Mouse (Mus musculus) heart, postnatal 36 days (tissue): ENCODE measurements around the gene Trpc7. TPM values are rescaled to one million over a fixed set of nuclear protein-coding genes. Genes with fewer than 3 reads are reported as not detected.

ENCODE experiments used
- DNase-seq, 2 experiments: peaks; one replicate each; pipeline ENCODE4 v3.0.0; 2021 to 2022
- intact Hi-C: fragments of 180-260 bp; cut with DNase I; formaldehyde crosslinking; loops from one replicate; pipeline ENCODE4 v1.15.1; 2025
- total RNA-seq, 2 experiments: library from RNA; stranded (reverse); gene quantifications; 2 replicates each; pipeline ENCODE4 v1.2.3; 2021

Trpc7 gene
- total RNA-seq, 2 experiments from 2014 or later: not detected

DNA sequence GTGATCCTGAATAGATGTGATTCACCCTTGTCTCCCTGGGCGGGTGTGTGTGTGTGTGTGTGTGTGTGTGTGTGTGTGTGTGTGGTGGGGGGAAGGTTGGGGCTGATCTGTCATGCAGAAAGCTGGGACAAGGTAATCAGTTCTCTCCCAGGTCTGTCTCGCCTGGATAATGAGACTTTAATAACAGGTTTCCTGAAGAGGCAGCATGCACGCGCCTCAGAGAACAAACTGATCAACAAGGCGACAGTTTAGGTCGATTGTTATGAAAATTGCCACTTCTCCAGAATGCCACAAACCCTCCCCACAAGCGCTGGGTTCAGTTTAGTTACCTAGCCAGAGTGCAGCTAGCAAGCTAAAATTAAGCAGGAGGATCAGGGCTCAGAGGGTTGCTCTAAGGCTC is 101.4 kb downstream of the Trpc7 start:
- intact Hi-C loops: no loop called here
- no peak for DNase-seq

DNA sequence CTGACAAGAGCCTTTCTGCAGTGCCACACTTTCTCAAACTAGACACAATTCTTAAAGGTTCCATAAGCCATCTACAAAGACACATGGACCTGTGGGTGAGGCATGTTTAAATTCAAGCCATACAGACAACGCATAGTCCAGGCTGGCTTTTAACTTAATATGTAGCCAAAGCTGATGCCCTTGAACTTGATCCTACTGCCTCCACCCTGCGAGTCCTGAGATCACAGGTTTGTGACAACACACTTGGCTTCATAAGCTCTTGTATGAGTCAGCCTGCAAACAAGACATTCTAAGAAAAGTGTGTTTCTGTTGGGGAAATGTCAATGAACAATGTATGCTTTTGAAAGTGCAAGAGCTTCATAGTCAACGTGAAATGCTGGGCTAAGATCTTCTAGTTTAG is 102.9 kb downstream of the Trpc7 start:
- intact Hi-C loops: no loop called here
- no peak for DNase-seq

DNA sequence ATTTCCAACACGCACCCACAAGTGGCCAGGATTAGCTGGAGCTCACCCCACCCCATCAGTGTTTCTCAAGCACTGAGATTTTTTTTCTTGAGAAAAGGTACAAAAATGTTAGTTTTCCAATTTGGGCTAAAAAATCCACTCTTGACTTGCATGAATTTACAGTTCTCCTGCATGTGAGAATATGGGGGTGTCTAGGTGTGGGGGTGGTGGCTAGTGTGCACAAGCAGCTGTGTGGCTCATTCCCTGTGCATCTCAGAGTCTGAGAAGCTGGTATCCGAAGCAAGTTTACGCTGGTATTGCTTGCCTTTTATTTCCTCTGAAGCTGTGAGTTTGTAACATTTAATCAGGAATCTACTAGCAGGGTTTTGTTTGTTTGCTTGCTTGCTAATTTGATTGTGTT is 105.1 kb downstream of the Trpc7 start:
- intact Hi-C loops: no loop called here
- no peak for DNase-seq

DNA sequence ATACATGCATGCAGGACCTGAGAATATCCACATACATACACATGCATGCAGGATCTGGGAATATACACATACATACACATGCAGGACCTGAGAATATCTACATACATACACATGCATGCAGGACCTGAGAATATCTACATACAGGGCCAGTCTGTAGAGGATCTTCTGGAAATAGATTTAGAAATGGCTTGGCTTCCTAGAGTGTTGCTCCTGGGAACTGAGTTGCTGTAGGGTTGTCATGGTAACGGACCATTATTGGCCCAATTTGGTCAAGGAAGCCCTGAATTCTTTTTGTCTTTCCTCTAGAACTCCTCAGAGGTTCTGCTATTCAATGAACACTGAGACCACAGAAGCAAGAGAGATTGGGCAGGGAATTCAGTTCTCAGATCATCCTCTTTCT is 113.2 kb downstream of the Trpc7 start:
- intact Hi-C loops: no loop called here
- DNase-seq: no peak

- intact Hi-C loops: no loop called here
- no peak for DNase-seq
Observed at GRCm38 (mm10) chr13:56781697-56782096, 114.1 kb downstream of the Trpc7 start.

DNA sequence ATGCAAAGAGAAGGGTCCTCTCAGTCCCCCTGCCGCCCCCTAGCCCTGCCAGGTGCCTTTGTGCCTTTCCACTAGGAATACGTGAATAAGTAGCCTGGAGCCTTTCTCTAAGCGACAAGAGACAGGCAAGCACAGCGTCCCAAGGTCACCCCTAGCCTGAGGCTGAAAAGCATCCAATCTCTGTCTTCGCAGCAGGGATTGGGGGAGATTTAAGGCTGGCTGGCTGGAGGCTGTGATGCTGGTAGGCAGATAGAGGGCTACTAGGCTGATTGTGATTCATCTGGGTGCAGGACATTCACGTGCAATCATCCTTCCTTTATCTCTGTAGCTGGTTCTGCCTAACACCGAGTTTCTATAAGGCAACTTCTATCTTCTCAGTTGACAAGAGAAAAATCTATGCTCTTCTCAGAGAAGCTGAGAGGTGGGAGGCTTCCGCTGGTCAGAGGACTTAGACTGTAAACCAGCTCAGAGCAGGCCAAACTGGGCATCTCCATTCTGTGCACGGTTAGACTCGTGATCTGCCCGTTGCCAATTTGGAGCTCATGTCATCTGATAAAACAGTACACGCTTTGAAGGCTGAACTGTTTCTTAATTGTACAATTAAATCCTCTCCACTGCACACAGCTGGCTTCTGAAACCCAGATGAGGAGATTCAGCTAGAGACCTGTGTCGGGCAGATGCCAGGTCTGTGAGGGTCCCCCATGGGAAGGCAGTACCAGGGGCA is 114.9 kb downstream of the Trpc7 start:
- intact Hi-C loops: no loop called here
- DNase-seq: no peak

DNA sequence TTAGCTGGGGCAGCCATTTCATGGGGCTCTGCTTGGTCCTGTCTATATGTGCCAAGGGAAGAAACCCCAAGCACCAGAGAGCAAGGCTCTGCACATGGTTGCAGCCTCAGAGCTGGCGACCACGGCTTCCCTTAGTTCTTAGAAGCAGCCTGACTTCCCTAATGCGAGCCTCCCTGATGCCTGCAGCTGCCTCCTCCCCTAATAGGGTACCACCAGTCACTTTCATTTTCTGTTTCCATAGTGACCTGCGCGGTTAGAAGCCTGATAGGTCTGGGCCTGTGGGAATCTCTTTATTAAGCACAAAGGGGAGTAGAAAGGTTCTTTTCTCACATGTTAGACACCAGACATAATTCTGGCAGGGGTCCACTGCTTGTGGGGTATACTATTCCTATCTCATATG is 121.5 kb downstream of the Trpc7 start:
- DNase-seq: no peak
- intact Hi-C loops: no loop called here

GRCm38 (mm10) chr13:56773262-56773870 is 122.4 kb downstream of the Trpc7 start:
- intact Hi-C loops: no loop called here
- DNase-seq: no peak

DNA sequence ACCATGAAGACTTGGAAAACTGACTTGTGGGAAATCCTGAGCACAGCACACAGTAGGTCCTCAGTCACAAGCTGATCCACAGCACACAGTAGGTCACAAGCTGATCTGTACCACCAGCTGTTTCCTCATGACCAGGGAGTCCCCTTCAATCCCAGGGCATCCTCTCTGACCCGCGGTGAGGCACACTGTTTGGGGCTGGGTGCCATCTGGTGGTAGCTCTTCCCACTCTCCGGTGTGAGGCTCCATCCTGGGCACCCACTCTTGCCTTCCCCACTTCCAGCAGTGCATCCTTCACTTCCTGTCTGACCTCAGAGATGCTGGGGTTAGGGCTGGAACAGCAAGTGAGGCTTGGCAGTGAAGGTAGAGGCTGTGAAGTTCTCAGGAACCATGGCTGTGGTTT is 123.2 kb downstream of the Trpc7 start:
- no peak for DNase-seq
- intact Hi-C loops: no loop called here

- intact Hi-C loops: no loop called here
- DNase-seq: no peak
Observed at GRCm38 (mm10) chr13:56770786-56771185, 125.0 kb downstream of the Trpc7 start.

- DNase-seq: no peak
- intact Hi-C loops: no loop called here
Observed at GRCm38 (mm10) chr13:56770136-56770578, 125.6 kb downstream of the Trpc7 start.

GRCm38 (mm10) chr13:56769431-56769830 is 126.4 kb downstream of the Trpc7 start:
- intact Hi-C loops: no loop called here
- DNase-seq: no peak

DNA sequence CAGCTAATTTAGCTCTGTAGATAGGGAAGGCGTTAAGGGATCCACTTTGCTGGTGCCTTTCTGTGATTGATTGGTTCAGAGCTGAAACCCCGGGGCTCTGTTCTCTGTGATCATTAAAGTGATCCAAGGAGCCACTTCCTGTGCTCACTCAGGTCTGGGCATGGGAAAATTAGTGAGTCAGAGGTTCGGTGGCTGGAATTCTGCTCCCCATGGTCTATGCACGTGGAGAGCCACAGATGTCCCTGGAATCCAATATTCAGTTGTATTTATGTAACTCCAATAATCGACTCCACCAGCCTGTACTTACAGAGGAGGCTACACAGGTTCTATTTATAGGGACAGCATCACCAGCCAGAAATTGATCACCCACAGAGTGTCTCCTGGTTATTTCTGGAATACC is 129.6 kb downstream of the Trpc7 start:
- intact Hi-C loops: no loop called here
- no peak for DNase-seq

- intact Hi-C loops: no loop called here
- no peak for DNase-seq
Observed at GRCm38 (mm10) chr13:56765284-56766032, 130.3 kb downstream of the Trpc7 start.

- intact Hi-C loops: no loop called here
- DNase-seq: no peak
Observed at GRCm38 (mm10) chr13:56762446-56763229, 133.2 kb downstream of the Trpc7 start.

DNA sequence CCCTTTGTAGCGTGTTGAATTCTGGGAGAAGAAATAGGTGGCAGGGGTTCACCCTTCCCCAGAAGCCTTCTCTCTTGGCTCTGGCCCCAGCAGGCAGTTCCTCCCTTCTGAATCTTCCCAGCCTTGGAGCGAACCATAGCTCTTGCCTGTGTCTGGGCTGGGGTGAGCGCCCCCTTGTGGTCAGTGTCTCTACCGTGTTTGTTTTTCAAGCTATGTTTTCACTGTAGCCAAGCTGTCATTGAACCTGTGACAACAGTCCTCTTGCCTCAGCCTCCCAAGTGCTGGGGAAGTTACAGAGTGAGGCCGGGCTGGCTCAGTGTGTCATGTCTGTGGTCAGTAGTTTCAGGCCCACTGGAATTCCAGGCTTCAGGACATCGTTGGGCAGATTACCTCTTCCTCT is 137.3 kb downstream of the Trpc7 start:
- peak; percentile 79 to 82 for DNase-seq
- intact Hi-C loops: loop anchor here (1.0 to 5.0 kb wide), 3 partner anchors 101 to 283 kb away; no protein-coding TSS in a partner anchor

- intact Hi-C loops: loop anchor here (5.0 kb wide), 1 partner anchor 100 kb away; no protein-coding TSS in a partner anchor
Observed at GRCm38 (mm10) chr13:56757201-56757600, 138.6 kb downstream of the Trpc7 start.

GRCm38 (mm10) chr13:56755871-56756270 is 139.9 kb downstream of the Trpc7 start:
- intact Hi-C loops: loop anchor here (5.0 kb wide), 1 partner anchor 99 kb away; no protein-coding TSS in a partner anchor
- DNase-seq: peak in 1 of 2 experiments; percentile 30

More at GRCm38 (mm10) chr13:56757201-56757600, 138.6 kb downstream of the Trpc7 start:
- DNase-seq: no peak

- intact Hi-C loops: no loop called here
- DNase-seq: no peak
Observed at GRCm38 (mm10) chr13:56753192-56753951, 142.4 kb downstream of the Trpc7 start, which contains the start of gene Gm45623. Gm45623 (minus strand) TSS chr13:56753827.
